Mouse (Mus musculus) hindlimb bud, embryonic 11.5 days (tissue): ENCODE results near the gene Cyp1b1.

Experiments used
- DNase-seq: peaks from one replicate; pipeline ENCODE4 v3.0.0-alpha.2; 2012; ENCODE audit warnings: low read depth, low spot score; ENCODE audit errors: extremely low spot score

The Cyp1b1 gene

GRCm38 (mm10) chr17:79714368-79714895 is 429 bp downstream of the Cyp1b1 start:
- DNase-seq = no peak

- DNase-seq = no peak
Observed at GRCm38 (mm10) chr17:79713643-79714367, 1.1 kb downstream of the Cyp1b1 start.

- no peak for DNase-seq
Observed at GRCm38 (mm10) chr17:79713276-79713642, 1.6 kb downstream of the Cyp1b1 start.

GRCm38 (mm10) chr17:79712536-79712935 is 2.3 kb downstream of the Cyp1b1 start:
- no peak for DNase-seq

GRCm38 (mm10) chr17:79711944-79712343 is 2.9 kb downstream of the Cyp1b1 start:
- no peak for DNase-seq

GRCm38 (mm10) chr17:79710246-79710842 is 4.5 kb downstream of the Cyp1b1 start:
- no peak for DNase-seq

GRCm38 (mm10) chr17:79709718-79710117 is 5.1 kb downstream of the Cyp1b1 start:
- no peak for DNase-seq

GRCm38 (mm10) chr17:79708168-79708567 is 6.7 kb downstream of the Cyp1b1 start:
- no peak for DNase-seq

- no peak for DNase-seq
Observed at GRCm38 (mm10) chr17:79705671-79706455, 9.0 kb downstream of the Cyp1b1 start.

GRCm38 (mm10) chr17:79700871-79701270 is 14.0 kb downstream of the Cyp1b1 start:
- no peak for DNase-seq

GRCm38 (mm10) chr17:79699197-79699596 is 15.7 kb downstream of the Cyp1b1 start:
- DNase-seq = no peak

GRCm38 (mm10) chr17:79695541-79695940 is 19.3 kb downstream of the Cyp1b1 start:
- no peak for DNase-seq

- DNase-seq = no peak
Observed at GRCm38 (mm10) chr17:79695106-79695505, 19.8 kb downstream of the Cyp1b1 start.

- no peak for DNase-seq
Observed at GRCm38 (mm10) chr17:79670837-79671236, 44.0 kb downstream of the Cyp1b1 start.

GRCm38 (mm10) chr17:79664106-79664417 is 50.8 kb downstream of the Cyp1b1 start:
- no peak for DNase-seq

- peak; percentile 79 for DNase-seq
Observed at GRCm38 (mm10) chr17:79663393-79664105, 51.3 kb downstream of the Cyp1b1 start.

GRCm38 (mm10) chr17:79661848-79662247 is 53.0 kb downstream of the Cyp1b1 start:
- DNase-seq = no peak

GRCm38 (mm10) chr17:79661387-79661786 is 53.5 kb downstream of the Cyp1b1 start:
- DNase-seq = peak; percentile 26

- DNase-seq = no peak
Observed at GRCm38 (mm10) chr17:79658863-79659262, 56.0 kb downstream of the Cyp1b1 start.

- DNase-seq = no peak
Observed at GRCm38 (mm10) chr17:79658452-79658851, 56.4 kb downstream of the Cyp1b1 start.

GRCm38 (mm10) chr17:79657785-79658184 is 57.1 kb downstream of the Cyp1b1 start:
- DNase-seq = no peak
